Mouse (Mus musculus): ENCODE measurements at regions not wholly inside any gene's neighbourhood (a gene's known extent, or its start where the extent isn't known, plus 50 kb on each side); places are given as distances from the start of the nearest gene placed in this dataset.

- Histone ChIP-seq H3K27ac (ENCODE audit: low read depth, low read length) (no peak overlapping the region), H3K4me1 (ENCODE audit: insufficient read depth, low read length) (no peaks in the 10 kb centered on the region), H3K4me2 (ENCODE audit: low read depth, low read length, poor library complexity, severe bottlenecking) (no peak overlapping the region), H3K4me3 (ENCODE audit: low read depth, low read length) (no peak overlapping the region), H3K27me3 (ENCODE audit: insufficient read depth, low read length) (no peaks in the 10 kb centered on the region), H3K9me3 (ENCODE audit: low read length) (no peaks in the 10 kb centered on the region), H3K36me3 (ENCODE audit: insufficient read depth, low read length) (no peaks in the 10 kb centered on the region), H3K9ac (replicated peaks; ENCODE audit: low read length, poor library complexity, severe bottlenecking) (no peak overlapping the region)
- no peak for ATAC-seq (ENCODE audit: low FRiP score)
- TF ChIP-seq CTCF (IDR thresholded peaks at IDR 0.05): no peak
- no peak for DNase-seq (ENCODE audit: low spot score)
- 89% methylated on average over 1 of the region's 1 CpGs for WGBS
Observed at GRCm38 (mm10) chr10:92329661-92330060, 392.6 kb downstream of the Nedd1 start.

GRCm38 (mm10) chr10:92325284-92325989, 396.8 kb downstream of the Nedd1 start:
- Histone ChIP-seq H3K4me2 (ENCODE audit: low read depth, low read length, poor library complexity, severe bottlenecking) (no peak overlapping the region), H3K9ac (replicated peaks; ENCODE audit: low read length, poor library complexity, severe bottlenecking) (no peak overlapping the region), H3K4me1 (ENCODE audit: insufficient read depth, low read length) (no peaks in the 10 kb centered on the region), H3K9me3 (ENCODE audit: low read length) (no peaks in the 10 kb centered on the region), H3K4me3 (ENCODE audit: low read depth, low read length) (no peak overlapping the region), H3K36me3 (ENCODE audit: insufficient read depth, low read length) (no peaks in the 10 kb centered on the region), H3K27ac (ENCODE audit: low read depth, low read length) (no peak overlapping the region), H3K27me3 (ENCODE audit: insufficient read depth, low read length) (no peaks in the 10 kb centered on the region)
- 80% methylated on average over 4 of the region's 4 CpGs for WGBS
- no peak for TF ChIP-seq CTCF (IDR thresholded peaks at IDR 0.05)
- DNase-seq (ENCODE audit: low spot score) (no peak), ATAC-seq (ENCODE audit: low FRiP score) (no peak)

- peak; percentile 64 for DNase-seq (ENCODE audit: low spot score)
- H3K36me3 ChIP-seq (ENCODE audit: insufficient read depth, low read length): no peaks in the 10 kb centered on the region
- H3K9ac ChIP-seq (replicated peaks; ENCODE audit: low read length, poor library complexity, severe bottlenecking): no peak overlapping the region
- no peaks in the 10 kb centered on the region for H3K27me3 ChIP-seq (ENCODE audit: insufficient read depth, low read length)
- no peaks in the 10 kb centered on the region for H3K4me1 ChIP-seq (ENCODE audit: insufficient read depth, low read length)
- H3K4me3 ChIP-seq (ENCODE audit: low read depth, low read length): no peak overlapping the region
- H3K9me3 ChIP-seq (ENCODE audit: low read length): no peaks in the 10 kb centered on the region
- no peak overlapping the region for H3K27ac ChIP-seq (ENCODE audit: low read depth, low read length)
- WGBS: 46% methylated on average over 3 of the region's 3 CpGs
- no peak for TF ChIP-seq CTCF (IDR thresholded peaks at IDR 0.05)
- ATAC-seq (ENCODE audit: low FRiP score): no peak
- no peak overlapping the region for H3K4me2 ChIP-seq (ENCODE audit: low read depth, low read length, poor library complexity, severe bottlenecking)
Observed at GRCm38 (mm10) chr10:92314606-92315005, 407.6 kb downstream of the Nedd1 start.

- WGBS: 73% methylated on average over 6 of the region's 6 CpGs
- TF ChIP-seq CTCF (IDR thresholded peaks at IDR 0.05): no peak
- no peaks in the 10 kb centered on the region for H3K36me3 ChIP-seq (ENCODE audit: insufficient read depth, low read length)
- DNase-seq (ENCODE audit: low spot score) (peak; percentile 25), ATAC-seq (ENCODE audit: low FRiP score) (no peak)
- no peaks in the 10 kb centered on the region for H3K4me1 ChIP-seq (ENCODE audit: insufficient read depth, low read length)
- no peaks in the 10 kb centered on the region for H3K9me3 ChIP-seq (ENCODE audit: low read length)
- H3K9ac ChIP-seq (replicated peaks; ENCODE audit: low read length, poor library complexity, severe bottlenecking): no peak overlapping the region
- H3K4me3 ChIP-seq (ENCODE audit: low read depth, low read length): no peak overlapping the region
- no peak overlapping the region for H3K4me2 ChIP-seq (ENCODE audit: low read depth, low read length, poor library complexity, severe bottlenecking)
- no peaks in the 10 kb centered on the region for H3K27me3 ChIP-seq (ENCODE audit: insufficient read depth, low read length)
- no peak overlapping the region for H3K27ac ChIP-seq (ENCODE audit: low read depth, low read length)
Observed at GRCm38 (mm10) chr10:92312278-92312677, 409.9 kb downstream of the Nedd1 start.

- Histone ChIP-seq H3K9me3 (ENCODE audit: low read length) (no peaks in the 10 kb centered on the region), H3K27me3 (ENCODE audit: insufficient read depth, low read length) (no peaks in the 10 kb centered on the region), H3K9ac (replicated peaks; ENCODE audit: low read length, poor library complexity, severe bottlenecking) (no peak overlapping the region), H3K27ac (ENCODE audit: low read depth, low read length) (no peak overlapping the region), H3K4me3 (ENCODE audit: low read depth, low read length) (no peak overlapping the region), H3K36me3 (ENCODE audit: insufficient read depth, low read length) (no peaks in the 10 kb centered on the region), H3K4me2 (ENCODE audit: low read depth, low read length, poor library complexity, severe bottlenecking) (no peak overlapping the region), H3K4me1 (ENCODE audit: insufficient read depth, low read length) (no peaks in the 10 kb centered on the region)
- DNase-seq (ENCODE audit: low spot score) (no peak), ATAC-seq (ENCODE audit: low FRiP score) (no peak)
- WGBS: 91% methylated on average over 3 of the region's 3 CpGs
- no peak for TF ChIP-seq CTCF (IDR thresholded peaks at IDR 0.05)
Observed at GRCm38 (mm10) chr10:92308643-92309042, 413.6 kb downstream of the Nedd1 start.

- Histone ChIP-seq H3K9me3 (ENCODE audit: low read length) (no peaks in the 10 kb centered on the region), H3K27me3 (ENCODE audit: insufficient read depth, low read length) (no peaks in the 10 kb centered on the region), H3K36me3 (ENCODE audit: insufficient read depth, low read length) (no peaks in the 10 kb centered on the region), H3K4me1 (ENCODE audit: insufficient read depth, low read length) (no peaks in the 10 kb centered on the region), H3K4me3 (ENCODE audit: low read depth, low read length) (no peak overlapping the region), H3K9ac (replicated peaks; ENCODE audit: low read length, poor library complexity, severe bottlenecking) (no peak overlapping the region), H3K4me2 (ENCODE audit: low read depth, low read length, poor library complexity, severe bottlenecking) (no peak overlapping the region), H3K27ac (ENCODE audit: low read depth, low read length) (no peak overlapping the region)
- ATAC-seq (ENCODE audit: low FRiP score): no peak
- DNase-seq (ENCODE audit: low spot score): peak; percentile 68
- 36% methylated on average over 3 of the region's 3 CpGs for WGBS
- peak; percentile 86 for TF ChIP-seq CTCF (IDR thresholded peaks at IDR 0.05)
Observed at GRCm38 (mm10) chr10:92307861-92308260, 414.4 kb downstream of the Nedd1 start.

All from midbrain, postnatal 0 days (tissue).